Mouse (Mus musculus): ENCODE measurements at regions not wholly inside any gene's neighbourhood (a gene's known extent, or its start where the extent isn't known, plus 50 kb on each side); places are given as distances from the start of the nearest gene placed in this dataset.
"Not testable (repeated sequence)": the region's sequence is repeated elsewhere in the genome, so short reads cannot be mapped to it uniquely, and the experiment has no call there.

GRCm38 (mm10) chr11:40478171-40478570 is 216.8 kb downstream of the Mat2b start:
- not testable (repeated sequence) for H3K9ac ChIP-seq; H3K4me3 ChIP-seq; H3K36me3 ChIP-seq; H3K27ac ChIP-seq; H3K27me3 ChIP-seq; H3K9me3 ChIP-seq; H3K4me2 ChIP-seq (replicated peaks); ATAC-seq (ENCODE audit: low FRiP score, low read depth); H3K4me1 ChIP-seq
- 48% methylated on average over 6 of the region's 6 CpGs for WGBS

DNA sequence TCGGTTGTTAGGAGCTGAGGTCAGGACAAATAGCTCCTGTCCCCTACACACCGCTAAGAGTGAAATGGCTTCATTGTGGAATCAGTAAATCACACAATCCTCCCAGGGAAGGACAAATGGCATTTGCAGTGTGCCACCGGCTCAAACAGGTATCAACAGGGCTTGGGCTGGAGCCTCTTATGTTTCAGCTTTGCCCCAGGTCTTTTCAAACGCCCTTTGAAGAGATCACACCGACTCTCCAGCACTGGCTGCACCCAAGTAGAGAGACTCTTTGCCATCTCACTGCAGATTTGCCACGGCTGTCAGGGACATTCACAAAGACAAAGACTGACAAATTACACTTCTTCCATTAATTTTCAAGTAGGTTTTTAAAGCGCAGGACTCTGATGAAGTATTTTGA is 217.7 kb downstream of the Mat2b start:
- Histone ChIP-seq H3K27ac (no peak overlapping the region), H3K4me2 (replicated peaks) (no peak overlapping the region), H3K9ac (no peak overlapping the region), H3K36me3 (no peaks in the 10 kb centered on the region), H3K4me1 (no peaks in the 10 kb centered on the region), H3K4me3 (no peak overlapping the region), H3K9me3 (no peaks in the 10 kb centered on the region), H3K27me3 (no peaks in the 10 kb centered on the region)
- WGBS, result 33% methylated on average over 7 of the region's 7 CpGs
- no peak for ATAC-seq (ENCODE audit: low FRiP score, low read depth)

DNA sequence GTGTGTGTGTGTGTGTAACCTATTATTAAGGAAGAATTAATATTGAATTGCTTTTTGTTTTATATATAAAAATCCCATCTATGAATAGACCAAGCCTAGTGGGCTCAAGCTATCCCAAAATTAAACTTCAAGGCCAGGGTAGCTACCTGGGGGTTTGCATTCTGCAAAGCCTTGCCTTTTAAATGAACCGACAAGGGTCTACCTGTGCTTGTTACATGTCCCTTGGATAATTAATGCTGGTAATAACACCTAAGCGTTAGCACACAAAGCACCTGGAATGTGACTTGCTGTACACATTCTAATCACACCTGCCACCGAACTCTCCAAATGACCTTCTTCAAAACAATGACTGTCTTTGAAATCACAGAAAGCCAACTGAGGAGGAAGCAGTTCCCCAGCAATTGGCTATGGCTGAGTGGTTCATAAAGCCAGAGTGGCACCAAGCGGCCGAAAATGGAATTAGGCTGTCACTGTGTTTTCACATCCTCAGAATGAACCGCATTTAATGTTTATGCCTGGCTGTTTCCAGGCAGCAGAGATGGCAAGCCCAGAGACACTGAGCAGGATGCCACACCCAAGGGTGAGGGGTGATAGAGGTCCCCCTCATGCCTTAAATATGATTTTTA is 225.8 kb downstream of the Mat2b start:
- H3K9ac ChIP-seq, result no peak overlapping the region
- ATAC-seq (ENCODE audit: low FRiP score, low read depth), result peak; percentile 81; the same call in 1 of the 2 replicates
- WGBS, result 15% methylated on average over 6 of the region's 6 CpGs
- H3K4me2 ChIP-seq (replicated peaks), result no peak overlapping the region
- H3K27ac ChIP-seq, result no peak overlapping the region
- H3K4me1 ChIP-seq, result no peaks in the 10 kb centered on the region
- H3K9me3 ChIP-seq, result no peaks in the 10 kb centered on the region
- no peaks in the 10 kb centered on the region for H3K36me3 ChIP-seq
- H3K4me3 ChIP-seq, result no peak overlapping the region
- no peaks in the 10 kb centered on the region for H3K27me3 ChIP-seq

- 54% methylated on average over 6 of the region's 6 CpGs for WGBS
- Histone ChIP-seq H3K27ac (no peak overlapping the region), H3K4me1 (no peaks in the 10 kb centered on the region), H3K4me3 (no peak overlapping the region), H3K36me3 (no peaks in the 10 kb centered on the region), H3K9ac (no peak overlapping the region), H3K27me3 (no peaks in the 10 kb centered on the region), H3K9me3 (no peaks in the 10 kb centered on the region), H3K4me2 (replicated peaks) (no peak overlapping the region)
- ATAC-seq (ENCODE audit: low FRiP score, low read depth), result no peak
These were observed 238.4 kb downstream of the Mat2b start for GRCm38 (mm10) chr11:40456571-40456970.

DNA sequence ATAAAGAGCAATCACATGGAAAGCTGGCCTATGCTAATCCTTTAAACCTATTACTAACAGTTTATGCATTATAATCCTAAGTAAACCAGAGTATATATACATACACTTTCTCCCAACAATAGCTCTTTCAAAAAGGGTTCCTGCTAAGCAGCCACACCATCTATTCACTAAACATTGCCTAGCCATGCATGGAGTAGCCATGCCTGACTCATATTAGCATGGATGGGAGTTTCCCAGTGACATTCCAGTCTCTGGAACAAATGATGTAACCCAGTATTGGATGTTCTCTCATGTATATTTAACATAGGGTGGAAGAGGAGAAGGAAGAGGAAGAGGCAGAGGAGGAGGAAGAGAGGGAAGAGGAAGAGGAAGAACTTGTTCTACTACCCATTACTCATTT is 240.0 kb downstream of the Mat2b start:
- H3K27me3 ChIP-seq; H3K36me3 ChIP-seq; H3K27ac ChIP-seq; H3K4me3 ChIP-seq; H3K4me1 ChIP-seq; H3K4me2 ChIP-seq (replicated peaks); H3K9me3 ChIP-seq; H3K9ac ChIP-seq; ATAC-seq (ENCODE audit: low FRiP score, low read depth): not testable (repeated sequence)

- H3K27me3 ChIP-seq, result no peaks in the 10 kb centered on the region
- H3K27ac ChIP-seq, result no peak overlapping the region
- no peak for ATAC-seq (ENCODE audit: low FRiP score, low read depth)
- H3K9me3 ChIP-seq, result no peaks in the 10 kb centered on the region
- no peak overlapping the region for H3K9ac ChIP-seq
- H3K4me1 ChIP-seq, result no peaks in the 10 kb centered on the region
- no peak overlapping the region for H3K4me2 ChIP-seq (replicated peaks)
- H3K36me3 ChIP-seq, result no peaks in the 10 kb centered on the region
- no peak overlapping the region for H3K4me3 ChIP-seq
- 83% methylated on average over 2 of the region's 2 CpGs for WGBS
These were observed 248.2 kb downstream of the Mat2b start for GRCm38 (mm10) chr11:40446846-40447245.

GRCm38 (mm10) chr11:40434002-40434401 is 261.0 kb downstream of the Mat2b start:
- no peaks in the 10 kb centered on the region for H3K27me3 ChIP-seq
- no peak overlapping the region for H3K27ac ChIP-seq
- no peak overlapping the region for H3K9ac ChIP-seq
- ATAC-seq (ENCODE audit: low FRiP score, low read depth), result no peak
- no peaks in the 10 kb centered on the region for H3K36me3 ChIP-seq
- 0 out of 2 replicates have a peak, but pooled peaks cover 4% of the 10 kb centered on the region for H3K9me3 ChIP-seq
- no peaks in the 10 kb centered on the region for H3K4me1 ChIP-seq
- WGBS, result 74% methylated on average over 1 of the region's 1 CpGs
- no peak overlapping the region for H3K4me2 ChIP-seq (replicated peaks)
- no peak overlapping the region for H3K4me3 ChIP-seq

DNA sequence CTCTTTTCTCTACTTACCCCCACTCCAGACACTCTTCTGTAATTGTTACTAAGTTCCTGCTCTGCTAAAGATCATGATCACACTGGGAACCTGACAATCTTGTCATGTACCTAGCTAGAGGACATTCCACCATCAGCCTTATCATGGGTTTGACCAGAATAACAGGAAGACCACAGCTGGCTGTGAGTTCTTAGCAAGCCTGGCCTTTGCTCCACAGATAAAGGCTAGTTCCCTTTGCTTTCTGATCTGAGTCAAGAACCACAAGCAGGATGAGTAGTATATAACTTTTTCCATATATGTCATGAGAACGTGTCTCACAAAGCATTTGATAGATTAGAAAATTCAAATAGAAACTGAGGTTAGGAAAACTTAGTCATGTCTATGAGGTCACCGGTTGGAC is 266.1 kb downstream of the Mat2b start:
- no peaks in the 10 kb centered on the region for H3K27me3 ChIP-seq
- WGBS, result 84% methylated on average over 2 of the region's 2 CpGs
- H3K27ac ChIP-seq, result no peak overlapping the region
- no peaks in the 10 kb centered on the region for H3K36me3 ChIP-seq
- no peak overlapping the region for H3K9ac ChIP-seq
- H3K4me1 ChIP-seq, result no peaks in the 10 kb centered on the region
- no peak overlapping the region for H3K4me3 ChIP-seq
- no peak overlapping the region for H3K4me2 ChIP-seq (replicated peaks)
- 0 out of 2 replicates have a peak, but pooled peaks cover 4% of the 10 kb centered on the region for H3K9me3 ChIP-seq
- no peak for ATAC-seq (ENCODE audit: low FRiP score, low read depth)

DNA sequence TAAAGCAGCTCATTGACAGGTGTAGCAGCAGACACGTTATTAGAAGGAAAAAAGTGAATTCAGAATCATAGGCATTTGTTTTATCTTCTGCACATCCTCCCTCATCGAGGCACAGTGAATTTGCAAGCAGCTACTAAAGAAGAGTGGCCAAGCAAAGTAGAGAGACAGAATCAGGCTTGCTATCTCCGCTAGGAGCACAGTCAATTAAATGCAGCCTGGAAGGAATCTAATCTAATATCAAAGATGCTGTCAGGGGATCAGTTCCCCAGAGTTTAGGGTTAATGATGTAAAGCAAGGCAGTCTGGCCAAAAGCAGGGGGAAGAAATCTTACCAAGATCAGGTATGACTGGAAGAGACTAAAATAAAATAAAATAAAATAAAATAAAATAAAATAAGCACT is 270.7 kb downstream of the Mat2b start:
- no peaks in the 10 kb centered on the region for H3K9me3 ChIP-seq
- H3K9ac ChIP-seq, result no peak overlapping the region
- no peaks in the 10 kb centered on the region for H3K36me3 ChIP-seq
- no peak overlapping the region for H3K27ac ChIP-seq
- 79% methylated on average over 3 of the region's 3 CpGs for WGBS
- H3K4me1 ChIP-seq, result no peaks in the 10 kb centered on the region
- no peak for ATAC-seq (ENCODE audit: low FRiP score, low read depth)
- no peaks in the 10 kb centered on the region for H3K27me3 ChIP-seq
- H3K4me3 ChIP-seq, result no peak overlapping the region
- no peak overlapping the region for H3K4me2 ChIP-seq (replicated peaks)

GRCm38 (mm10) chr11:40407571-40407970 is 287.4 kb downstream of the Mat2b start:
- Histone ChIP-seq H3K9ac (no peak overlapping the region), H3K4me2 (replicated peaks) (no peak overlapping the region), H3K36me3 (no peaks in the 10 kb centered on the region), H3K27me3 (no peaks in the 10 kb centered on the region), H3K4me1 (peaks cover under 1% of the 10 kb centered on the region; the same call in 1 of the 2 replicates), H3K4me3 (no peak overlapping the region), H3K9me3 (no peaks in the 10 kb centered on the region), H3K27ac (no peak overlapping the region)
- no peak for ATAC-seq (ENCODE audit: low FRiP score, low read depth)

DNA sequence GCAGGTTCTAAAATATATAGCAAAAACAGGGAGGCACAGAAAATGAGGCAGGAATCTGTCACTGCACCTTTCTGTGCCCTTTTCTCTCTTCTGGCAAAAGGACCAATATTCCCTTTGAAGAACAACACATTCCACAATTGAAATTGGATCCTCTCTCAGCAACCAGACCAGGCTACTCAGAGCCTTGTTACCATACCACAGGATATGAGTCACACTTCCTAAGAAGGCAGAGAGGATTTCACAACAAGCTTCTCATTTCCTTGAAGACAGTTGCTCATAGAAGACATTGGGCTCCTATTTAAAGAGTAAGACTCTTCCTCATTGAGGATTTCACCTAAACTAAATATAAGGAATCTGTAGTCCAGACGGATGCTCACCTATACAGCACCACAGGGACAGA is 292.8 kb downstream of the Mat2b start:
- Histone ChIP-seq H3K4me3 (no peak overlapping the region), H3K9ac (no peak overlapping the region), H3K4me1 (peaks cover 9% of the 10 kb centered on the region), H3K4me2 (replicated peaks) (no peak overlapping the region), H3K9me3 (no peaks in the 10 kb centered on the region), H3K27ac (no peak overlapping the region), H3K27me3 (no peaks in the 10 kb centered on the region; the same call in 1 of the 2 replicates), H3K36me3 (no peaks in the 10 kb centered on the region)
- no peak for ATAC-seq (ENCODE audit: low FRiP score, low read depth)
- WGBS, result 57% methylated on average over 1 of the region's 1 CpGs

DNA sequence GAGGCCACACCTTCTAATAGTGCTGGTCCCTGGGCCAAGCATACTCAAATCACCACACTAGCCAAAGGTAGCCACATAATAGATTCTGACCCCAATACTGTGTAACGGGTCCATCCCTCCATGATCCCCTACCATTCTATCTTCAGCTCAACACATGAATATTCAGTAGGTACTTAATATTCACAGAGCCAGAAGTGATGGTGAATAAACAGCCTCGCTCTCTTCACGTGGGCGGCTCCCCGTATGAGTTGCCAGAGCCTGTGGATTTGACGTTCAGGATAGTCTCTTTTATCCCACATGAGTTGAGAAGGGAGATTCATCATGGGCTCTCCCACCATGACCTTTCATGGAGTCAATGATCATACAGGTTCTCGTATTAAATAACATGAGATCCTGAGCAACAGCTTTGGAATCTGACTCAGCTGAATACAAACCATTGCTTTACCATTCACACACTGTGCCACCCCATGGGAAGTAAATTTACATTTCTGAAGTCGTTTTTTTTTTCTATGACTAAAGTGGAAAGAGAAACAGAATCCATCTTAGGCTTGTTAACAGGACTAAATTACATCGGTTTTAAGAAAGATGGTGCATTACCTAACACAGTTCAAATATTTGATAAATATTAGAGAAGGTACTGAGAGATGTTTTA is 297.4 kb downstream of the Mat2b start:
- Histone ChIP-seq H3K9ac (no peak overlapping the region), H3K9me3 (no peaks in the 10 kb centered on the region), H3K4me1 (peaks cover 31% of the 10 kb centered on the region), H3K4me2 (replicated peaks) (no peak overlapping the region), H3K27ac (no peak overlapping the region), H3K36me3 (no peaks in the 10 kb centered on the region), H3K4me3 (no peak overlapping the region), H3K27me3 (peaks cover 4% of the 10 kb centered on the region; the same call in 1 of the 2 replicates)
- ATAC-seq (ENCODE audit: low FRiP score, low read depth), result no peak
- 88% methylated on average over 9 of the region's 9 CpGs for WGBS

GRCm38 (mm10) chr11:40395331-40395730 is 299.7 kb downstream of the Mat2b start:
- H3K9ac ChIP-seq, result no peak overlapping the region
- peak overlapping the region; percentile 50 for H3K4me2 ChIP-seq (replicated peaks)
- H3K27ac ChIP-seq, result peak overlapping the region; percentile 87
- H3K4me3 ChIP-seq, result peak overlapping the region; percentile 14
- H3K36me3 ChIP-seq, result no peaks in the 10 kb centered on the region
- peak; percentile 70 for ATAC-seq (ENCODE audit: low FRiP score, low read depth)
- peaks cover 4% of the 10 kb centered on the region; the same call in 1 of the 2 replicates for H3K27me3 ChIP-seq
- H3K9me3 ChIP-seq, result no peaks in the 10 kb centered on the region
- peaks cover 23% of the 10 kb centered on the region for H3K4me1 ChIP-seq
- WGBS, result 8% methylated on average over 11 of the region's 11 CpGs

Measured in limb, embryonic 13.5 days (tissue).